Mouse (Mus musculus) C2C12 (cell line): ENCODE measurements around the gene Gsx1. TPM values are rescaled to one million over a fixed set of nuclear protein-coding genes. Genes with fewer than 3 reads are reported as not detected.
A peak's percentile ranks its signal among the peaks of the same experiment; 100 is the strongest.

Experiments used
- H3K27me3 ChIP-seq: one replicate; pipeline ENCODE4 v1.6.1; 2011; ENCODE audit not compliant: control insufficient read depth, insufficient read depth, insufficient read length
- H3K36me3 ChIP-seq: one replicate; pipeline ENCODE4 v1.6.1; 2011; ENCODE audit not compliant: control insufficient read depth, insufficient read depth
- H3K4me3 ChIP-seq: one replicate; pipeline ENCODE4 v1.5.1; 2011; ENCODE audit warnings: mild to moderate bottlenecking, control low read depth; ENCODE audit not compliant: poor library complexity, insufficient read depth, severe bottlenecking
- H3K79me2 ChIP-seq: one replicate; pipeline ENCODE4 v1.6.1; 2011; ENCODE audit not compliant: control insufficient read depth, insufficient read depth
- H3K79me3 ChIP-seq: one replicate; pipeline ENCODE4 v1.6.1; 2011; ENCODE audit warnings: low read depth, control low read depth
- H3ac ChIP-seq: one replicate; pipeline ENCODE3; 2011; ENCODE audit warnings: low read depth; ENCODE audit not compliant: control insufficient read depth, insufficient read length
- CEBPB ChIP-seq: IDR thresholded peaks from one replicate; pipeline ENCODE4 v1.6.1; 2011; ENCODE audit warnings: low read depth, mild to moderate bottlenecking, control low read depth, moderate library complexity
- CTCF ChIP-seq: IDR thresholded peaks from one replicate; pipeline ENCODE4 v1.5.1; 2011; ENCODE audit not compliant: control insufficient read depth, insufficient read depth, insufficient read length
- FOSL1 ChIP-seq: IDR thresholded peaks from one replicate; pipeline ENCODE4 v1.8.0; 2011; ENCODE audit warnings: mild to moderate bottlenecking, low read length; ENCODE audit not compliant: poor library complexity, insufficient read depth, severe bottlenecking
- MAX ChIP-seq: IDR thresholded peaks from one replicate; pipeline ENCODE4 v1.6.1; 2011; ENCODE audit warnings: mild to moderate bottlenecking, control low read depth
- MYOD1 ChIP-seq: IDR thresholded peaks from one replicate; pipeline ENCODE4 v1.6.1; 2011; ENCODE audit warnings: low read depth; ENCODE audit not compliant: control insufficient read depth, insufficient read length
- MYOG ChIP-seq: IDR thresholded peaks from one replicate; pipeline ENCODE4 v1.6.1; 2011; ENCODE audit not compliant: control insufficient read depth, insufficient read length; ENCODE audit errors: extremely low read depth
- USF1 ChIP-seq: IDR thresholded peaks from one replicate; pipeline ENCODE4 v1.6.1; 2011; ENCODE audit warnings: low read depth, mild to moderate bottlenecking, control low read depth, moderate library complexity
- polyA plus RNA-seq: library from polyadenylated mRNA; unstranded; fragments of >200 nt; fragmentation: generic; extraction: Trizol; gene quantifications from one replicate; pipeline ENCODE4 v1.2.1, GENCODE M21; 2012; ENCODE audit warnings: missing spikeins

Gsx1 gene
- polyA plus RNA-seq, 1 experiment = not detected

- TF ChIP-seq USF1 (no peak), MAX (no peak), CEBPB (no peak), MYOD1 (no peak), CTCF (no peak), FOSL1 (no peak), MYOG (no peak)
- H3ac ChIP-seq = no peak overlapping the region
- H3K4me3 ChIP-seq = no peak overlapping the region
- no peaks in the 10 kb centered on the region for H3K79me3 ChIP-seq
- no peaks in the 10 kb centered on the region for H3K36me3 ChIP-seq
- H3K79me2 ChIP-seq = no peaks in the 10 kb centered on the region
- no peaks in the 10 kb centered on the region for H3K27me3 ChIP-seq
Measured at GRCm38 (mm10) chr5:147157441-147157840, 31.1 kb upstream of the Gsx1 start.

GRCm38 (mm10) chr5:147159320-147159719, 29.2 kb upstream of the Gsx1 start:
- Histone ChIP-seq H3K79me3 (no peaks in the 10 kb centered on the region), H3ac (no peak overlapping the region), H3K4me3 (no peak overlapping the region), H3K27me3 (no peaks in the 10 kb centered on the region), H3K79me2 (no peaks in the 10 kb centered on the region), H3K36me3 (no peaks in the 10 kb centered on the region)
- TF ChIP-seq FOSL1 (no peak), MAX (peak; percentile 75)

- TF ChIP-seq CTCF (no peak), FOSL1 (no peak), MYOD1 (no peak), CEBPB (no peak), MAX (no peak), MYOG (no peak), USF1 (no peak)
Measured at GRCm38 (mm10) chr5:147159792-147160191, 28.7 kb upstream of the Gsx1 start.

GRCm38 (mm10) chr5:147165060-147165459, 23.4 kb upstream of the Gsx1 start:
- Histone ChIP-seq H3K79me2 (no peaks in the 10 kb centered on the region), H3K27me3 (peaks cover 10% of the 10 kb centered on the region), H3K4me3 (no peak overlapping the region), H3K36me3 (no peaks in the 10 kb centered on the region), H3K79me3 (no peaks in the 10 kb centered on the region), H3ac (no peak overlapping the region)
- TF ChIP-seq CTCF (no peak), USF1 (no peak), MAX (no peak), FOSL1 (no peak), CEBPB (no peak), MYOG (no peak), MYOD1 (no peak)

More at GRCm38 (mm10) chr5:147159792-147160191, 28.7 kb upstream of the Gsx1 start:
- H3K27me3 ChIP-seq = no peaks in the 10 kb centered on the region
- H3K79me3 ChIP-seq = no peaks in the 10 kb centered on the region
- no peak overlapping the region for H3ac ChIP-seq
- no peaks in the 10 kb centered on the region for H3K36me3 ChIP-seq
- H3K79me2 ChIP-seq = no peaks in the 10 kb centered on the region
- H3K4me3 ChIP-seq = no peak overlapping the region

GRCm38 (mm10) chr5:147170088-147170487, 18.4 kb upstream of the Gsx1 start:
- peaks cover 10% of the 10 kb centered on the region for H3K27me3 ChIP-seq
- H3K79me3 ChIP-seq = no peaks in the 10 kb centered on the region
- H3ac ChIP-seq = no peak overlapping the region
- TF ChIP-seq CTCF (no peak), MYOD1 (no peak), MYOG (no peak), USF1 (no peak), MAX (no peak), FOSL1 (no peak), CEBPB (no peak)
- no peaks in the 10 kb centered on the region for H3K36me3 ChIP-seq
- H3K4me3 ChIP-seq = no peak overlapping the region
- no peaks in the 10 kb centered on the region for H3K79me2 ChIP-seq

GRCm38 (mm10) chr5:147174046-147174445, 14.4 kb upstream of the Gsx1 start:
- no peak for TF ChIP-seq MAX
- no peak for TF ChIP-seq FOSL1
- TF ChIP-seq MYOG = no peak
- TF ChIP-seq USF1 = no peak
- no peak for TF ChIP-seq CEBPB
- no peak for TF ChIP-seq CTCF
- TF ChIP-seq MYOD1 = no peak
- H3K4me3 ChIP-seq = no peak overlapping the region
- H3K79me2 ChIP-seq = no peaks in the 10 kb centered on the region
- H3K79me3 ChIP-seq = no peaks in the 10 kb centered on the region
- peaks cover 3% of the 10 kb centered on the region for H3K27me3 ChIP-seq
- no peak overlapping the region for H3ac ChIP-seq
- no peaks in the 10 kb centered on the region for H3K36me3 ChIP-seq
